Mouse (Mus musculus): Measurements from ENCODE around the gene Soat1. TPM values are rescaled to one million over a fixed set of nuclear protein-coding genes. Genes with fewer than 3 reads are reported as not detected.

Soat1 gene
- polyA plus RNA-seq (2012; rRNA removed), result 10.3 and 11.0 TPM in 2 replicates

GRCm38 (mm10) chr1:156473961-156474503, at the start of gene Soat1:
Gene Soat1, minus strand, starts transcription at chr1:156474331.

DNA sequence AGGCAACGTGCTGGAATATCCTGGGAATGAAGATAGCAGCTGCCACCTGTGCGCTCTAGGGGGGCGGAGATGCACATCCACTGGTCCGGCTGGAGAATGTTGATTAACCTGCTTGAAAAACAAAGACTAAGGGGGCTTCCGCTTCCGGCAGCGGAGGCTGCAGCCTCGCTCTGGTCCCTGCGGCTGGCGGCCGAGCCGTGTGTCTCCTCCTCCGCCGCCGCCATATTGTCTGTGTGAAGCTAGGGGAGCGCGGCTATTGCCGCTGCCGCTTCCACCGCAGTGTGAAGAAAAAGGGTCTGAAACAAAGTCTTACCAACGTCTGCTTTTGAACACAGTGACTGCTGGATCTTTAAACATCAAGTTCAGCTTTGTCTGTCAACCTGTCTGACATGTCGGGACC, 49.7 kb upstream of the Soat1 start, which contains the start of gene Gm10031:
TSS of gene Gm10031 (plus strand) at position 171 of the 400 bp plus-strand sequence.

GRCm38 (mm10) chr1:156420671-156421297, 53.3 kb downstream of the Soat1 start, which contains the start of gene Axdnd1:
Gene Axdnd1, minus strand, starts transcription at chr1:156421159.

Other genes starting within 250 kb of the Soat1 start
- gene Tdrd5, start 170.7 kb downstream of the Soat1 start, polyA plus RNA-seq (2012; rRNA removed), result 1.6 and 2.1 TPM in 2 replicates
- gene Nphs2, start 163.6 kb downstream of the Soat1 start, polyA plus RNA-seq (2012; rRNA removed), result 0.68 and 0.69 TPM in 2 replicates
- 28.0 and 58.8 TPM in 2 replicates for gene Gm2000, start 108.3 kb downstream of the Soat1 start, polyA plus RNA-seq (2012; rRNA removed)
- 0.39 and 0.40 TPM in 2 replicates for gene Axdnd1, start 53.2 kb downstream of the Soat1 start, polyA plus RNA-seq (2012; rRNA removed)
- 7.1 and 7.8 TPM in 2 replicates for gene Gm10031, start 49.7 kb upstream of the Soat1 start, polyA plus RNA-seq (2012; rRNA removed)
- gene Abl2, start 84.5 kb upstream of the Soat1 start, polyA plus RNA-seq (2012; rRNA removed), result 15.8 and 16.1 TPM in 2 replicates
- gene Tor3a, start 200.0 kb upstream of the Soat1 start, polyA plus RNA-seq (2012; rRNA removed), result 2.3 and 3.1 TPM in 2 replicates
- gene Fam20b, start 244.8 kb upstream of the Soat1 start, polyA plus RNA-seq (2012; rRNA removed), result 41.0 and 41.7 TPM in 2 replicates